ENCODE assay signal across 10 mouse cellular contexts in genomic region chr17:71782242-71782698, GRCm38 (mm10). TPM values are rescaled to one million over a fixed set of nuclear protein-coding genes. Genes with fewer than 3 reads are reported as not detected.
A peak's percentile ranks its signal among the peaks of the same experiment; 100 is the strongest.
DNase-seq lines count a peak whose midpoint lies in the region; ATAC-seq and TF ChIP-seq lines count a peak whose summit lies in the region.
"Had no signal": no experiment of that assay in that cellular context is flagged by ENCODE, and none has a peak within 500 bp of the region (broad histone marks: within the 10 kb centered on the region; RNA-seq: fewer than 3 reads in every experiment).

No protein-coding gene starts in this region.

- H3K4me2 ChIP-seq in forebrain, postnatal 0 days (ENCODE audit: low read depth) = peak overlapping the region; percentile 61

- H3K4me3 ChIP-seq in forebrain, postnatal 0 days (ENCODE audit: low read depth, low read length) = peak overlapping the region; percentile 86
- H3K4me3 ChIP-seq in layer of hippocampus, adult 2 months = peak overlapping the region; percentile 57

- H3K9me3 ChIP-seq in forebrain, postnatal 0 days (ENCODE audit: low read length) = no peaks in the 10 kb centered on the region; the same call in 1 of the 2 replicates

- no peaks in the 10 kb centered on the region for H3K4me1 ChIP-seq in forebrain, postnatal 0 days (ENCODE audit: insufficient read depth)

- DNase-seq in kidney, adult 9 months = peak; percentile 24
- DNase-seq in kidney, adult 18-20 months = no peak
- peak; percentile 75 for DNase-seq in brain, embryonic 14.5 days (ENCODE audit: low read depth)
- peak; percentile 70 for DNase-seq in forebrain, postnatal 0 days
- DNase-seq in layer of hippocampus, adult 2 months (ENCODE audit: low spot score in 2 of 2) = peak in 1 of 2 experiments; percentile 40
- DNase-seq in neural tube, embryonic 10.5 days (ENCODE audit: extremely low spot score, low spot score) = peak; percentile 50
- no peak for DNase-seq in spleen, postnatal 14 days (ENCODE audit: low spot score in 2 of 2)

- under 1% methylated on average over 29 of the region's 29 CpGs for WGBS in forebrain, postnatal 0 days

- peak overlapping the region; percentile 85 for H3K27ac ChIP-seq in forebrain, postnatal 0 days (ENCODE audit: low read depth, low read length)
- peak overlapping the region; percentile 94 for H3K27ac ChIP-seq in layer of hippocampus, adult 2 months

- peak overlapping the region; percentile 85 for H3K9ac ChIP-seq in forebrain, postnatal 0 days

- TF ChIP-seq POLR2A in brain, embryonic 14.5 days (IDR thresholded peaks at IDR 0.05; ENCODE audit: borderline replicate concordance, extremely low read depth, insufficient read depth, insufficient read length, poor library complexity, severe bottlenecking) = peak; percentile 44; the same call in 1 of the 2 replicates

- peak; percentile 93 for ATAC-seq in forebrain, postnatal 0 days
- ATAC-seq in megakaryocyte-erythroid progenitor cell, adult 5-6 weeks (replicated peaks; ENCODE audit: low FRiP score, low TSS enrichment, poor library complexity, severe bottlenecking) = no peak

- no peaks in the 10 kb centered on the region for H3K36me3 ChIP-seq in forebrain, postnatal 0 days (ENCODE audit: insufficient read depth)

- no peaks in the 10 kb centered on the region for H3K27me3 ChIP-seq in forebrain, postnatal 0 days (ENCODE audit: insufficient read depth, low read length)

- no peak for TF ChIP-seq CTCF in brain, embryonic 14.5 days (IDR thresholded peaks at IDR 0.05; ENCODE audit: borderline replicate concordance, extremely low read depth, insufficient read depth, insufficient read length)
- peak; percentile 50 for TF ChIP-seq CTCF in forebrain, postnatal 0 days (IDR thresholded peaks at IDR 0.05; ENCODE audit: low read depth)
- 0 out of 2 replicates have a peak, but pooled peaks have one; percentile 2 for TF ChIP-seq CTCF in layer of hippocampus, adult 2 months (conservative IDR thresholded peaks at IDR 0.05)

RNA-seq across cellular contexts. Expression of gene Clip4, which starts 14.0 kb away (rescaled TPM):
- 16.7 and 18.0 TPM in 2 replicates for polyA plus RNA-seq in brain, embryonic 14.5 days (2012; rRNA removed)
- 12.5 and 14.9 TPM in 2 replicates for total RNA-seq in forebrain, postnatal 0 days (2014; rRNA removed)
- polyA plus RNA-seq in forebrain, postnatal 0 days (2015; fragmentation: Nextera tagmentation; extraction: Ambion mirVana) = 7.8 and 11.7 TPM in 2 replicates
- total RNA-seq in layer of hippocampus, adult 2 months (2021) = 10 to 100 TPM; 78.2 to 87.5 TPM
- total RNA-seq in megakaryocyte-erythroid progenitor cell, adult 5-6 weeks (2014; fragmentation: Nextera tagmentation) = not detected in 2 replicates
- total RNA-seq in megakaryocyte-erythroid progenitor cell, adult 5-6 weeks (2017) = 2.3 TPM in 1 of 2 replicates, not detected in the other
- total RNA-seq: hematopoietic stem cell, adult 5-6 weeks had no signal

RNA-seq across cellular contexts. Expression of gene Pcare, which starts 29.6 kb away (rescaled TPM):
- polyA plus RNA-seq in brain, embryonic 14.5 days (2012; rRNA removed) = not detected in 2 replicates
- not detected in 2 replicates for total RNA-seq in forebrain, postnatal 0 days (2014; rRNA removed)
- polyA plus RNA-seq in forebrain, postnatal 0 days (2015; fragmentation: Nextera tagmentation; extraction: Ambion mirVana) = 0.03 TPM in 1 of 2 replicates, not detected in the other
- total RNA-seq in layer of hippocampus, adult 2 months (2021) = under 1 TPM; 0.10 to 0.18 TPM
- total RNA-seq in megakaryocyte-erythroid progenitor cell, adult 5-6 weeks (2014; fragmentation: Nextera tagmentation) = not detected in 2 replicates
- total RNA-seq in megakaryocyte-erythroid progenitor cell, adult 5-6 weeks (2017) = not detected in 2 replicates
- total RNA-seq: hematopoietic stem cell, adult 5-6 weeks had no signal
- polyA plus RNA-seq: spleen, adult 2 months had no signal

Comparison
In these comparisons a context has a peak if more than half of its experiments do, and no peak if none do; other contexts are left out.
1. DNase-seq: peak in kidney, adult 9 months (single experiment), brain, embryonic 14.5 days (single experiment), forebrain, postnatal 0 days (single experiment) and neural tube, embryonic 10.5 days (single experiment); none in kidney, adult 18-20 months (single experiment) and spleen, postnatal 14 days (0 of 2).